Mouse (Mus musculus) right cerebral cortex, adult 18-20 months (tissue): Measurements from ENCODE around the gene Arhgef12.

ENCODE experiments used
- DNase-seq: peaks from one replicate; pipeline ENCODE4 v3.0.0; 2022; ENCODE audit warnings: mixed read lengths

The Arhgef12 gene

DNA sequence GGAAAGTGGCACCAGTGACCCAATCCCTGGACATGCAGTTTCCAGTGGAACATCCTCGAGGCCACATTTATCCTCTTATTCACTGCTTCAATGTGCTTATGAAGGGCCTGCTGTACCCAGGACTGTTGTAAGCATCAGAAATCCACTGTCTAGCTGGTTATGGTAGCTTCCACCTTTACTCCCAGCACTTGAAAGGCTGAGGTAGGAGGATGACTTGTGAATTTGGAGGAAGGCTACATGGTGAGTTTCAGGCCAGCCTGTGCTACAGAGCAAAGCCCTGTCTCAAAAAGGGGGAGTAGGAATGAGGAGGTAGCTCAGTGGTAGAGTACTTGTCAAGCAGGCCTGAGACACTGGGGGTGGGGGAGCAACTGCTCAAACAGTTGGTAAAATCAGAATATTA, 1.0 kb upstream of the Arhgef12 start:
- no peak for DNase-seq

DNA sequence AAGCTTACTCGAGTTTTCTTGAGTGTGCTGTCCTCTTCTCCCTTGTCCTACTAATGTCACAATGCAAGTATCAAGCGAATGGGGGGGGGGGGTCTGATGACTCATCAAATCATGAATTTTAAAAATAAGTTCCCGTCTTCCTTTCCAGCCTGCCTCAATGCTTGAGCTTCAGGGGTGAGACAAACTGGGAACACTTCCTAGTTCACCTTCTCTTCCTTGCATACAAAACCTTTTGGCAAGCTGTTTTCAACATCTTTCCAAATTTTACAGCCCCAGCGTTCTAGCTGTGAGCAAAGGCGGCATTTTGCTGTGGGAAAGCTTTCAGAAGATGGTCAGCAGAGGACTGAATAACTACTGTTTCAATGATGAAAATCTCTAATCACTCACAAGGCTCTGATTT, 516 bp upstream of the Arhgef12 start:
- DNase-seq: no peak

DNA sequence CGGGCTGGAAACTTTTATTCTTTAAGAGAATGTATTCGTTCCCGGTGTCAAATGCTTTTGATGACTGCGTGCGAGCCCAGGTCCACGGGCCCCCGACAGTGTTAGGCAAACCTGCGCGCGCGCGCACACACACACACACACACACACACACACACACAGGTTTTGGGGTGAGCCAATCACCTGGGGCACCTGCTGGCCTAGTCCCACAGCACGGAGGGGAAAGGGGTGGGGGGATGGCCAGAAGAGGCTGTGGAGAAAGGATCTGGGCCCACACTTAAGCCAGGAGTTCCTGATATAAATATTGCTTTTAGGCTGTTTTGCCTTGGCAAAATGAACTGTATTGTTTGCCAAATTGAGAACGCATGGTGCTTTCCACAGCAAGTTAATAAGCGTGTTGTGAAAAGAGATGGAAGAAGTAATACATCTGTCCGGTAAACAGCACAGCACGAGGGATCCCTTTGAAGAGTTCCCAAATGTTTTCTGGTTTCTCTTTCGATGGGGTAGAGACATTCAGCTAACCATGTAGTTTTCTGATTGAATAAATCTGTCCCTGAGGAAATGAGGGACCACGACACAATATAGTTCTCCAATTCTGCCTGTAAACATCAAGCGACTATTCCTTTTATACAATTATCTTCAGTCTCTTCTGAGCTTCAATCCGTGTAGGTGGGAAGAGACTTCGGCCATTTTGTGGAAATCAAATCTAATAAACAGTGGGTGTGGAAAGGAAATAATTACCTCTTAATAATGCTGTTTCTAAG, 433 bp downstream of the Arhgef12 start:
- DNase-seq: no peak

- peak; percentile 92 for DNase-seq
Measured at GRCm38 (mm10) chr9:43105664-43106361, 1.2 kb downstream of the Arhgef12 start.

DNA sequence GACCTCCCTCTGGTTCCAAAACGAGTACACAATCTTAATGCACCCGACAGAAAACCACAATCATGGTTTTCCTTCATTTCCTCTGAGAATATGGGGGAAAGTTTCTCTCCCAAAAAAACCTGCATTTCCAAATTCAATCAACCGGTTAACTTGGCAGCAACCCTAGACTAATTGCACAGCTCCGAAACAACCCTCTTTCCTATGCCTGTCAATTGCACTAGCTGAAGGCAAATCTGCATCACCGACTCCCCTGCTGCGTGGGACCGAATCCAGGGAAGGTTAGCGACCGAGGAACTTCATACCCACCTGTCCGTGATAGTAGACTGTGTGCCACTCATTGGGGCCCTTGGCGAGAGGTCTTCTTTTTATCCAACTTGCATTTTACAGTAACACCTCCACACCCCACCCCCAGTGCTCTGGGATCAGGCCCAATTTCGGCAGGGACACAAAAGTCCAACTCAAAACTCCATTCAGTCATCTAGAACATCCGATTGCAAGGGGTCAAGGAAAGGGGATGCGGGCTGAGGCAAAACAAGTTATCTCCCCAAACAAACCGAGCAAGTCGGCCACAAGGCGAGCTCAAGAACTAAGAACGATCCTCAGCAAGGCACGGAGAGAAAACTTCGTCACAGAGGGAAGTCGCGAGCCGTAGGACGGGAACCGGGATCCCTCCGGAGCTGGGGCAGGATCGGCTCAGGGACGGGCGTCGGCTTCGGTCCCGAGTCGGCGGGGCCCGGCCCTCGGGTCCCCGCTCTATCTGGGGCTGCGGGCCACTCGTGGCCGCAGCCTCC, 2.0 kb downstream of the Arhgef12 start:
- peak; percentile 21 for DNase-seq

- no peak for DNase-seq
Measured at GRCm38 (mm10) chr9:43104526-43104872, 2.5 kb downstream of the Arhgef12 start.

- no peak for DNase-seq
Measured at GRCm38 (mm10) chr9:43103675-43104299, 3.3 kb downstream of the Arhgef12 start.

DNA sequence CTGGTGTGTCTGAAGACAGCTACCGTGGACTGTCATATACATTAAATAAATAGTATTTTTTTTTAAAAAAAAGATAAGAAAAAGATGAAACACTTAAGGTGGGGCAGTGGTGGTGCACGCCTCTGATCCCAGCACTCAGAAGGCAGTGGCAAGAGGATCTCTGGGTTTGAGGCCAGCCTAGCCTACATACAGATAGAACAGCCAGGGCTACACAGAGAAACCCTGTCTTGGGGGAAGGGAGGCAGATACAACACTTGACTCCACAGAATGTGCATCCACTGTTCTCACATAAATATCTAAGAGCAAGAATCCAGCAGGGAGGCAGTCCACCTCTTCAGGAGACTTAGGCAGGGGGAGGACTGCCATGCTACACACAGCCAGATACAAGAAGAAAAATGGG, 4.1 kb downstream of the Arhgef12 start:
- DNase-seq: no peak

DNA sequence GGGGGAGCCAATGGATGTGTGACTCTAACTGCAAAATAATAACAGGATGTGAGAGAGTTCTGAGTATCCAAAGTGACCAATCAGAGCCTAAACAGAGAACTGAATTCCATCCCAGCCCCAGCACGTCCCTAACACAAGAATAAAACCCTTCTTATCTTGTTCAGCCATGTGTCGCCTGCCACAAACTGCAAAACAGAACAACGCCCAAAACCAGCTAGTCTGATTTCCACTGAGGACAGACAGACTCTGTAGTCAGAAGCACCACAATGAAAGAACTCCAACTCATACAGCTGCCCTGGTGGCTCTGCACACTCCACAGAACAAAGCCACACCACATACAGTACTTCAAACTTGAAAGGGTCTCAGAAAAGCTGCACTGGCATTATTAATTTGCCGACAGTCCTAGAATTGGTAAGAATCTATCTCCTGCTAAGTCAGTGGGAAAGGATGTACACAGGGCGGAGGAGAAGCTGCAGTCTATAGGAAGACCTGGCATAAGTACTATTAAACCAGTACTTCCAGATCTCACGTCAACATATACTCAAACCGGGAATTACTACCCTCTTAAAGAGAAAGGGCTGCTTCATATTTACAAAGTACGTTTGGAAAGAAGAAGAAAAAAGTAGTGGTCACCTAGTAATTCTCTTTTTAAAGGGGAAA, 5.0 kb downstream of the Arhgef12 start:
- no peak for DNase-seq

DNA sequence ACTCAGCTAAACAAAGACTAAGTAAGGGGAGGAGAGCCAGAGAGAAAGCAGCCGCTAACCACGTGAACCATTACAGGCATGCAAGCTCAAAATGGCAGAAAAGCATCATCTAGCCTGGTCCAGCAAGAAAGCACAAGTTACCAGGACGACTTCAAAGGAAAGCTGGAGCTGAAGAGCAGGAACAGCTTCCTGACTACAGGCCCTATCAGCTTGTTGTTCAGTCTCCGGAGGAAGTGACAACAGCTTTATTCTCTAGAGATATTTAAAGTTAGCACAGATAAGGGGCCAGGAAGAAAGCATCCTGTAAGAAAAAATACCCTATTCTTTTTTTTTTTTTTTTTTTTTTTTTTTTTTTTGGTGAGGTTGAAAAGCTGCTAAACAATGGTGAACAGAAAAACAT, 8.1 kb downstream of the Arhgef12 start:
- no peak for DNase-seq

GRCm38 (mm10) chr9:43097801-43098557, 9.1 kb downstream of the Arhgef12 start:
- DNase-seq: no peak

- DNase-seq: no peak
Measured at GRCm38 (mm10) chr9:43096337-43096736, 10.7 kb downstream of the Arhgef12 start.

GRCm38 (mm10) chr9:43094828-43095227, 12.2 kb downstream of the Arhgef12 start:
- no peak for DNase-seq

DNA sequence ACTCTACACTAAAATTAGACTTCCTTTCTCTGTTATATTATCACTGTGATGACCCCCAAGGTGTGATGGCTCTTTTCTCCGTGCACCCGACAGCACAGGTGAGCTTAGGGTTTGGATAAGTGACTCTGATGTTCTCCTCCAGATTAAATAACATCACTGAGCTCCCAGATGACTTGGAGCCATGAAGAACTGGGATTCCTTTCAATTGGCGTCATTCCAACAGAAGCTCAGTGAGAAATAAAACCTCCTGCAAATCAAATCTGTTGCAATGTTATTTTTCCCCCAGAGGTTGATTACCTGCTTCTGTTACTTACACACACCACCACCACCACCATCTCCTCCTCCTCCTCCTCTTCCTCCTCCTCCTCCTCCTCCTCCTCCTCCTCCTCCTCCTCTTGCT, 13.2 kb downstream of the Arhgef12 start:
- DNase-seq: peak; percentile 33

DNA sequence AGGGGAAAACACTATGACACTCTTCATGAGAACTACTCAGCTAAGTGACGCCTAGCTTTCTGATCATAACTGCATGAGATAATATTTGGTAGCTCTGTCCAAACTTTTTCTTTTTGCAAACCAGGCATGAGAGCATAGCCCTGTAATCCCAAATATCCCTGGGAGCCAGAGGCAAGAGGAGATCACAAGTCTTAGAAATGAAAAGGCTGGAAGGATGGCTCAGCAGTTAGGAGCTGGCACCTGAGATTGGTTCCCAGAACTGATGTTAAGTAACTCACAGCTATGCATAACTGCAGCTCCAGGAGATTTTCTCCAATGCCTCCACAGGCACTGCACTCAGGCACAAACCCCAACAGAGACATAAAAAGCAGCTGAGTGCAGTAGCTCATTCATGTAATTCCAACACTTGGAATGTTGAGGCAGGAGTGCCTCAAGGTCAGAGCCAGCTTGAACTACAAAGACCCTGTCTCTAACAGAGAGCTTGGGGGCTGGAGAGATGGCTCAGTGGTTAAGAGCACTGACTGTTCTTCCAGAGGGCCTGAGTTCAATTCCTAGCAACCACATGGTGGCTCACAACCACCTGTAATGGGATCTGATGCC, 21.3 kb downstream of the Arhgef12 start:
- no peak for DNase-seq

DNA sequence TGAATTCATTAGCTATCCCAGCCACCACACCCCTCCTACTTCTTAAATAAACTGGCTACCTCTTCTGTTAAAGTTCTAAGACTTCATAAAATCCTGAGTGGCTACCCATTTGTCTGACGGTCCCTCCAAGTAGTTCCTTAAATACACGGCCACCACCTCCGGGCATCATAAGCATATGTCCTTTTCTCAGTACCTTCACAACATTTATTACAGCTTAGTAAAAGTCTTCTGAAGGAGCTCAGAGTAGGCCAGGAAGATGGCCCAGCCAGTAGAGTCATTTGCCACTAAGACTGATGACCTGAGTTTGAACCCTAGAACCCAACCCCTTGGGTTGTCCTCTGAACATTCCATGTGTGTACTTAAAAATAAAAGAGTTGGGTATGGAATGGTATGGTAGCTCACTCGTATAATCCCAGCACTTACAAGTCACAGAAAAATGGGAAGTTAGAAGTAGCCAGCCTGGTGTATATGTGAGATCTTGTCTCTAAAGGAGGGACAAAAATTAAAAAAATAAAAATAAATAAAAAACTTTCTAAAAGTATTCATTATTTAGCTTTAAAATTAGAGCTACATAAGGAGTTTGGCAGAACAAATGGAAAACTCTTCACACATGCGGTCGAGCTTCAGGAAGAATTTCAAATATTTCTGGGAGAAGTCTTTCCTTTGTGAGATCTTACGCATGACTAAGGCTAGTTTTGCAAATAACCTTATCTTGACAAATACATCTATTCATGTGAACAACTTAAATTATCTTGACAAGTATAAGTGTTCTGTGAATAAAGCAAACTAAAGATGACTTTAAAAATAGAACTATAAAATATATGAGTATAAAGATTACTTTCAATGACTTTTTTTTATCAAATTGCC, 22.3 kb downstream of the Arhgef12 start:
- no peak for DNase-seq

GRCm38 (mm10) chr9:43083441-43084055, 23.5 kb downstream of the Arhgef12 start:
- no peak for DNase-seq

GRCm38 (mm10) chr9:43078711-43079110, 28.3 kb downstream of the Arhgef12 start:
- DNase-seq: no peak

- DNase-seq: no peak
Measured at GRCm38 (mm10) chr9:43076163-43076562, 30.9 kb downstream of the Arhgef12 start.

DNA sequence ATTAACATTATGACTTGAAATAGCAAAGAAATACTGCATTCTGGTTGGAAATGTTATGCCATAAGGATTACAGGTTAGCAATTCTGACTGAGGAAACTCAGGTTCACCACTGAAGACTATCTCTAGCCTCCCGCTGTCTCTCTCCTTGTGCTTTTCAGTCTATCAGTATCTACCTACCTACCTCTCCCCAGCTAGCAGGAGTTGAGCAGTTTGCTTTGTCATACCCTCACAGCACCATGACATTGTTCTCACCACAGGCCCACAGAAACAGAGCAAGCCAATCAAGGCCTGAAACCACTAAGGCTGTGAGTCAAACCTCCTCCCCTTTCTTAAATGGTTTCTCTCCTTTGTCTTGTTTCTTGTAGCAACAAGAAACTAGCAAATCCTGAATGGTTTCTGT, 32.4 kb downstream of the Arhgef12 start:
- DNase-seq: no peak
